Mouse (Mus musculus): Measurements from ENCODE around the gene Rnf13. TPM values are rescaled to one million over a fixed set of nuclear protein-coding genes. Genes with fewer than 3 reads are reported as not detected.

Rnf13 gene
- total RNA-seq, 2 experiments from 2014 or later, result 21.6 to 29.8 TPM

DNA sequence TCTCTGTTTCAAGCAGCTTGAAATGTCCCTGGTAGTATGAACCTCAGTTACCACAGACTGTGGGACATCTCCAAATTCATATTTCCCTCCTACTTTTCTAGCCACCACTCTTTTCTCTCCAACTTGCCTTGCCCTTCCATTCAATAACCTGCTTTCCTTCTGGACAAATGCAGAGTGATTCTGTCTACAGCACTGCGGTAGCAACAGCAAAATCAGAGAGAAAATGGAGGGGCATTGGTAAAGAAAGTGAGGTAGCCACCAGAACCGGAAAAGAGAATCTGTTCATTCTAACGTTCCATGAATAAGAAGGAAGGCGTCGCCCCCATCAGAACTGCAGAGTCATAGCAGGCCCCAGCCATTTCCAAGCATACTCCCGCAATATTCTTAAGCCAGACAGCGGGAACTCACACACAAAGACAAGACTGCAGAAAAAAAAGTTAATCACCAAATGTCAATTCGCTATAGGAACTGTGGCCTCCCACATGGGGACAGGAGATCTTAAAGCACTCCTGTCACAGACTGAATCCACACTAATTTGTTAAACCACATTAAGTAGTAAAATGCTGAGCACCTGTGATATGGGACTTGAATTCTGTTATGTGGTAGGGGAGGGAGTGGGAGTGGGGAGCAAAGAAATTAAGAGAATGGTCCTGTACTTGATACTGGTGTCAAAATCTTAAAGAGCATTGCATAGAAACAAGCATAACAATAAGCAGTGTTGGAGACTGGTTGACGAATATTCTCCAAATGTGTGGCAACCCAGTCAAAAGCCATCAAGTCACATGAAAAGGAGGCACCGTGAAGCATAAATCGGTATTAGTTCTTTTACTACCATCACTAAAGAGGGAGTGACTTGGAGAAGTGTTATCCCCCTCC is 110.2 kb downstream of the Rnf13 start:
- no peak for DNase-seq

DNA sequence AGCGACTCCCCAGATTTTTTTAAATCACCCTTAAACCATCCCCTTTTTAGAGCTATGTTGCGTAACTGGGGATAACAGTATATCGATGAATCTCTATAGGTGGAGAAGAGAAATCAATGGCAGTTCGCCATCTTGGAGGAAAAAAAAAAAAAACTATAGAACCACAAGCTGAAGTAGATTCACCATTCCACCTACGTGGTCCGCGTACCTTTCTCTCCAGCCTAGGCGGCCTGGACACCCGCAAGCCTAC is 110.7 kb downstream of the Rnf13 start:
- no peak for DNase-seq

DNA sequence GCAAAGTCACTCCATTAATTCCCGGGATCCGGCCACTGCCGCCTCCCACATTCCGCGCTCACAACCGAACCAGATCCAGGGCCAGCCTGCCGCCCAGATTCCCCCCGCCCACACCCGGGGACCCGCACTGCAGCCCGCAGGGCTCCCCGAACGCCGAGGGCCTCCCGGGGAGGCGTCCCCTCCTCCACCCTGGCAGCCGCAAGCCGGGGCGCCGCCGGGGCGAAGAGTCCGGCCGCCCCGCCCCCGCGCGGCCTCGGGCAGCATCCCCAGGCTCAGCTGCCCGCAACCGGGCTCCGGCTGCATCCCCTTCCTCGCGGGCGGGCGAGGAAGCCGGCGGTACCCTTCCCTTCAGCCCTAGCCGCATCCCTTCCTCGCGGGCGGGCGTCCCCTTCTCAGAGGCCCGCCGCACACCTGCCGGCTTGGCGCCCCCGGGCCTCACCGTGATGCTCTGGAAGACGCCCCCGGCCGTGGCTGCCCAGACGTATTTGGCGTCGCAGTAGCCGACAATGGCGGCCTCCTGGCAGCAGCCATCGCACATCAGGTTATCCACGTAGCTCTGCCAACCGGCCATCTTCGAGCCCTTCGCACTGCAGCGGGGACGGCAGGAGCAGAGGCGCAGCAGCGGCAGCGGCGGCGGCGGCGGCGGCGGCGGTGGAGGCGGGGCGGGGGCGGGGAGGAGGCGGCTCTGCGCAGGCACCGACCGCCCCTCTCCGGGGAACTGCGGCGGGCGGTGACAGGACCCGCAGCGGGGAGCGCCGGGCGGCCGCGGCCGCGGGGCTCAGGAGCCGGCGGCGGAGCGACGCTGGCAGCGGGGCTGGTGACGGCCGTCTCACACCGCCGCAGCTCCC is 111.3 kb downstream of the Rnf13 start:
- peak; percentile 67 for DNase-seq

DNA sequence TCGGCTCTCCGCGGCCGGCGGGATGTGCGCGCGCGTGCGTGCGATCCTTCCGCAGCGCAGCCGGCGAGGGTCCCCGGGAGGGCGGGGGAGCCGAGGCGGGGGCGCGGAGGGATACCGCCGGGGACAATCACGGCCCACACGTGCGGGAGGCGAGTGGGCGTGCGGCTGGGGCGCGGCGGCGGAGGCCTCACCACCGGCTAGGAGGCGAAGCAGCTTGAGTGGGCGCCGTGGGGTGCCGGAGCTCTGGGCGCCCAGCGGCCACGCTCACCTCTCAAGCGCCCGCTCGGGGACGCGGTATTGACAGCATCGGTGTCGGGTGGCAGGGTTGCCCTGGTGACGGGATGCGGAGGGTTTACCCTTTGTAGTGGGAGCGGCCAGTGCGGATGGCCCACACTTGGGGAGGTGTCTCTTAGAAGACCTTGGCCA is 111.9 kb downstream of the Rnf13 start, which contains the start of gene Pfn2:
Gene Pfn2 (minus strand): TSS at position 320 of the 426 bp plus-strand sequence.
- DNase-seq, result peak; percentile 76

DNA sequence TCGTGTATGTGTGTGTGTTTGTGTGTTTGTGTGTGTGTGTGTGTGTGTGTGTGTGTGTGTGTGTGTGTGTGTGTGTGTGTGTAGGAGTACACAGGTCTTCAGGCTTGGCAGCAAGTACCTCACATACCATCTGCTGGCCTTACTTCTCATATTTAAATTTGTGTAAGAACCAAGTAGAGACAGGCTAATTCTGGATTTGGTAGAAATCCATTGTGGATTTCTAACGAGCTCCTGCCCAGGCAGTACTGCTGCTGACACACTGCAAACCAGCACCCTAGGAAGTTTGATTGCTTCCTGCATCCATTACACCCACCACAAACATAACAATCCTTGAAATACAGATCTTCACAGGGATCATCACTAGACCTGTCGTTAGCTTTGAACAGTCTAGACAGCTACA is 147.1 kb downstream of the Rnf13 start:
- no peak for DNase-seq

Other genes with a start within 250 kb of the Rnf13 start
- 10 to 100 TPM; 28.3 to 33.1 TPM for gene Wwtr1, start 160.2 kb upstream of the Rnf13 start, total RNA-seq (2021)
- 10 to 100 TPM; 11.1 to 11.3 TPM for gene Commd2, start 84.3 kb upstream of the Rnf13 start, total RNA-seq (2021)
- gene Ankub1, start 43.3 kb upstream of the Rnf13 start, total RNA-seq (2021), result not detected
- gene Pfn2, start 112.0 kb downstream of the Rnf13 start, total RNA-seq (2021), result 100 to 1,000 TPM; 150 to 155 TPM

Measured in gastrocnemius, postnatal 25 days (tissue).